Mouse (Mus musculus) thymus, adult 2 months (tissue): ENCODE measurements around the gene Hdac5. TPM values are rescaled to one million over a fixed set of nuclear protein-coding genes. Genes with fewer than 3 reads are reported as not detected.

Experiments used
- DNase-seq: peaks from one replicate; pipeline ENCODE4 v3.0.0; 2021
- H3K27ac ChIP-seq: fragments of 200-500 bp; 2 replicates; pipeline ENCODE4 v1.5.1; 2012; ENCODE audit warnings: low read length, control low read depth; ENCODE audit not compliant: control insufficient read depth, insufficient read depth
- H3K27me3 ChIP-seq: fragments of 200-500 bp; 2 replicates; pipeline ENCODE4 v1.6.1; 2012; ENCODE audit warnings: mild to moderate bottlenecking, low read length, moderate library complexity, mixed read lengths; ENCODE audit not compliant: control insufficient read depth, insufficient read depth
- H3K36me3 ChIP-seq: fragments of 200-500 bp; 2 replicates; pipeline ENCODE4 v1.6.1; 2012; ENCODE audit warnings: mild to moderate bottlenecking, low read length, moderate library complexity; ENCODE audit not compliant: control insufficient read depth, insufficient read depth
- H3K4me1 ChIP-seq: fragments of 200-500 bp; replicated peaks from 2 replicates; pipeline ENCODE4 v1.6.1; 2012; ENCODE audit warnings: low read length; ENCODE audit not compliant: control insufficient read depth, insufficient read depth
- H3K4me3 ChIP-seq: fragments of 200-500 bp; 2 replicates; pipeline ENCODE4 v1.5.1; 2012; ENCODE audit warnings: mild to moderate bottlenecking, low read length, control low read depth, moderate library complexity; ENCODE audit not compliant: control insufficient read depth, insufficient read depth
- CTCF ChIP-seq: fragments of 200-500 bp; IDR thresholded peaks from 2 replicates; pipeline ENCODE4 v1.5.1; 2012; ENCODE audit warnings: mild to moderate bottlenecking, control low read depth, low read length, moderate library complexity, borderline replicate concordance; ENCODE audit not compliant: control insufficient read depth, poor library complexity, insufficient read depth; ENCODE audit errors: extremely low read depth
- POLR2A ChIP-seq: fragments of 200-500 bp; IDR thresholded peaks from 2 replicates; pipeline ENCODE4 v1.6.1; 2012; ENCODE audit warnings: mild to moderate bottlenecking, low read length, control low read depth, moderate library complexity; ENCODE audit not compliant: control insufficient read depth, poor library complexity, insufficient read depth; ENCODE audit errors: extremely low read depth
- whole genome bisulfite sequencing: fragments of 180-500 bp; shearing (Covaris S2); methylation state at CpG from one replicate; pipeline ENCODE4 v1.1.7; 2018; 5-methylcytosine and 5-hydroxymethylcytosine counted together
- polyA plus RNA-seq: library from polyadenylated mRNA; depleted of rRNA; stranded (reverse); fragments of >200 nt; gene quantifications from 2 replicates; pipeline ENCODE4 v1.2.3, GENCODE M21; 2012

Hdac5 gene
- polyA plus RNA-seq, 1 experiment: 76.8 TPM

GRCm38 (mm10) chr11:102216886-102217240, 13.1 kb downstream of the Hdac5 start:
- no peaks in the 10 kb centered on the region for H3K36me3 ChIP-seq
- H3K27ac ChIP-seq: no peak overlapping the region
- 89% methylated on average over 5 of the region's 5 CpGs for WGBS
- H3K27me3 ChIP-seq: no peaks in the 10 kb centered on the region
- no peak for DNase-seq
- TF ChIP-seq POLR2A: no peak
- TF ChIP-seq CTCF: no peak
- no peak overlapping the region for H3K4me3 ChIP-seq
- peaks cover 60% of the 10 kb centered on the region for H3K4me1 ChIP-seq

- TF ChIP-seq POLR2A: no peak
- no peak for TF ChIP-seq CTCF
- Histone ChIP-seq H3K36me3 (no peaks in the 10 kb centered on the region), H3K4me3 (no peak overlapping the region), H3K27me3 (no peaks in the 10 kb centered on the region), H3K27ac (no peak overlapping the region), H3K4me1 (peaks cover 54% of the 10 kb centered on the region)
- no peak for DNase-seq
- 81% methylated on average over 12 of the region's 12 CpGs for WGBS
These were observed 13.7 kb downstream of the Hdac5 start for GRCm38 (mm10) chr11:102216056-102216885.

DNA sequence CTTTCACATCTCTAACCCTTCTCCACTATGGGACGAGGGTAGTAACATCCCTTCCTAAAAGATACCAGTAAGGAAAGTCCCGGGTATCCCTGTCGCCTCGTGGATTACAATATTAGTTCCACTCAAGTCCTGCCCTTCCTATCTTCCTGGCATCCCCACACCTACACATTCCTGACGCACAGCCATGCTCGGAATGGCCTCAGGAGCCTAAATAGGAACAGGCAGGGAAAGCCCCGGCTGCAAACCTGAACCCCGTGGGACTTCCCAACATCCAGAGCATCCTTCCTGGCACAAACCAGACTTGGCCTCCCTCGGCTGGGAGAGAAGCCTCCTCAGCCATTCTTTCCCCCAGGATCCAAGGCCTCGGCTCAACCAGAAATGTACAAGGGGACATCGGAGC, 14.5 kb downstream of the Hdac5 start:
- Histone ChIP-seq H3K4me3 (no peak overlapping the region), H3K27ac (no peak overlapping the region), H3K27me3 (no peaks in the 10 kb centered on the region), H3K4me1 (peaks cover 52% of the 10 kb centered on the region), H3K36me3 (no peaks in the 10 kb centered on the region)
- no peak for DNase-seq
- WGBS: 93% methylated on average over 11 of the region's 11 CpGs
- TF ChIP-seq POLR2A: no peak
- TF ChIP-seq CTCF: no peak

DNA sequence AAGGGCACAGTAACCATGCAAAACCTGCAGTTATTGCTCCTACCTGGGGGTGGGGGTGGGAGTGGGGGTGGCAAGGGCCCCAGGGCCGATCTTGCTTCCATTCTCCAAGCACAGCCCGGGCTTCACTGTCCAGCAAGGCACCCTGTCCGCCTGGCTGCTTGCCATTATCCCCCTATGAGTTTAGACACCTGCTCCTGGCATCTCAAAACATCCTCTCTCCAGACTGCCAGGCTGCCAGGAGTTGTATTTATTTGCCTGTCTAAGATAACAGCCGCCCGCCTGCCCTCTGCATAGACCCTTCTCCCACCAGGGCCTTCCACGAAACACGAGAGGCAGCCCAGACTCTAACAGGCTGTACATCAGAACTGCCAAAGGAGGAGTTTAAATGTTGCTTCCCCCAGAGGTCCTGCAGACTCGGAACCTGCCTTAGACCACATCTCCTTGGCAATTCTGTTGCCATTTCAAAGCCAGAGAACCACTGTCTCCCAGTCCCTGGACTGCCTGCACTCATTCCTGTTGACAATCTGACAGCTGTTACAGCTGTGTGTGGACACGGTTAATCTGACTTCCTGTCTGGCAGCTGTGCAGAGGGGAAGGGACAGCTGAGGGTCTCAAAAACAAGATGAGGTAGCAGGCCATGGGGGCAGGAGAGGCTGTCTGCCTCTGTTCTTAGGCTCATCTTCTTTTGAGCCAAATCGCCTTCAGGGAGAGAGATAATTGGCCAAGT, 15.4 kb downstream of the Hdac5 start:
- Histone ChIP-seq H3K36me3 (no peaks in the 10 kb centered on the region), H3K27ac (no peak overlapping the region), H3K4me3 (no peak overlapping the region), H3K27me3 (no peaks in the 10 kb centered on the region), H3K4me1 (peaks cover 52% of the 10 kb centered on the region)
- no peak for DNase-seq
- no peak for TF ChIP-seq POLR2A
- TF ChIP-seq CTCF: no peak
- 76% methylated on average over 10 of the region's 10 CpGs for WGBS

GRCm38 (mm10) chr11:102211936-102212341, 18.0 kb downstream of the Hdac5 start:
- H3K36me3 ChIP-seq: no peaks in the 10 kb centered on the region
- TF ChIP-seq CTCF (no peak), POLR2A (no peak)
- peaks cover 47% of the 10 kb centered on the region for H3K4me1 ChIP-seq
- whole genome bisulfite sequencing: 94% methylated on average over 18 of the region's 18 CpGs
- no peak overlapping the region for H3K4me3 ChIP-seq
- H3K27me3 ChIP-seq: no peaks in the 10 kb centered on the region
- no peak overlapping the region for H3K27ac ChIP-seq
- DNase-seq: no peak

DNA sequence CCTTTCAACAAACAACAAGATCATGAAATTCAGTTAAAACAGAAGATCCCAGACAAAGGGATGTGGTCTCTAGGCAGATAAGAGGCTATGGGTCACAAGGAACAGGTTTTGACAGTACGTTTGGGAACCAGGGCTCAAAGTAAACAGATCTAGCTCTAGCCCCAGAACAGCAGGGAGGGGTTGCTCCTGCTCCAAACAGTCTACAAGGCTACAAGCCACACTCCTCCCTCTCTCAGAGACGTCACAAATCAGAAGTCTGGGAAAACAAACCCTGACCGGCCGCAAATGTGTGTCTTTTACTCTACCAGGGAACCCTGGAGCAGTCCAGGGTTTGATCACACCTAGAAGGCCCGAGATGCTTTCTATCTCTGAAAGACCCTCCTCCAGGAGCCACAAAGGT, 19.0 kb downstream of the Hdac5 start:
- WGBS: 90% methylated on average over 5 of the region's 5 CpGs
- H3K27me3 ChIP-seq: no peaks in the 10 kb centered on the region
- no peaks in the 10 kb centered on the region for H3K36me3 ChIP-seq
- TF ChIP-seq POLR2A: no peak
- no peak for TF ChIP-seq CTCF
- no peak overlapping the region for H3K4me3 ChIP-seq
- no peak for DNase-seq
- peaks cover 41% of the 10 kb centered on the region for H3K4me1 ChIP-seq
- H3K27ac ChIP-seq: no peak overlapping the region

GRCm38 (mm10) chr11:102210185-102210584, 19.8 kb downstream of the Hdac5 start:
- no peak for DNase-seq
- WGBS: 88% methylated on average over 3 of the region's 3 CpGs
- Histone ChIP-seq H3K36me3 (no peaks in the 10 kb centered on the region), H3K4me1 (peaks cover 36% of the 10 kb centered on the region), H3K27ac (no peak overlapping the region), H3K27me3 (no peaks in the 10 kb centered on the region), H3K4me3 (no peak overlapping the region)
- TF ChIP-seq POLR2A (no peak), CTCF (no peak)
